Mouse (Mus musculus) hindbrain, embryonic 13.5 days (tissue): Measurements from ENCODE around the gene Gm21818. TPM values are rescaled to one million over a fixed set of nuclear protein-coding genes. Genes with fewer than 3 reads are reported as not detected.

ENCODE experiments used
- polyA plus RNA-seq: library from polyadenylated mRNA; unstranded; fragments of >200 nt; fragmentation: Nextera tagmentation; extraction: Ambion mirVana; gene quantifications from 2 replicates; pipeline ENCODE4 v1.2.1, GENCODE M21; 2015

The Gm21818 gene
- polyA plus RNA-seq, 1 experiment from 2014 or later, result not detected

Other genes with a start within 250 kb of the Gm21818 start
- gene Gm21761, start 243.2 kb upstream of the Gm21818 start, polyA plus RNA-seq, result not detected in 2 replicates
- gene B020031M17Rik, start 221.6 kb upstream of the Gm21818 start, polyA plus RNA-seq, result not detected in 2 replicates
- not detected in 2 replicates for gene Gm36079, start 145.4 kb upstream of the Gm21818 start, polyA plus RNA-seq
- gene Gm21188, start 120.2 kb upstream of the Gm21818 start, polyA plus RNA-seq, result not detected in 2 replicates
- not detected in 2 replicates for gene Gm20767, start 32.2 kb upstream of the Gm21818 start, polyA plus RNA-seq
- gene Gm21762, start 43.5 kb downstream of the Gm21818 start, polyA plus RNA-seq, result not detected in 2 replicates
- not detected in 2 replicates for gene Gm21731, start 66.7 kb downstream of the Gm21818 start, polyA plus RNA-seq
- gene AF067061, start 90.7 kb downstream of the Gm21818 start, polyA plus RNA-seq, result not detected in 2 replicates
- gene BC147527, start 128.0 kb downstream of the Gm21818 start, polyA plus RNA-seq, result 0.10 TPM in 1 of 2 replicates, not detected in the other
- not detected in 2 replicates for gene Tcstv3, start 144.4 kb downstream of the Gm21818 start, polyA plus RNA-seq